Comparison of ENCODE assay signal across 21 mouse cellular contexts in genomic region chr7:68296487-68296886, GRCm38 (mm10). TPM values are rescaled to one million over a fixed set of nuclear protein-coding genes. Genes with fewer than 3 reads are reported as not detected.
"Had no signal": no experiment of that assay in that cellular context is flagged by ENCODE, and none has a peak within 500 bp of the region (broad histone marks: within the 10 kb centered on the region; RNA-seq: fewer than 3 reads in every experiment).

No protein-coding gene starts in this region.

- H3K9me3 ChIP-seq: liver, embryonic 12.5 days; midbrain, embryonic 13.5 days; midbrain, embryonic 15.5 days; neural tube, embryonic 12.5 days had no signal

- ATAC-seq: liver, embryonic 12.5 days; midbrain, embryonic 13.5 days; midbrain, embryonic 15.5 days had no signal

- H3K9ac ChIP-seq: liver, embryonic 12.5 days; liver, embryonic 14.5 days; lung, embryonic 14.5 days; midbrain, embryonic 13.5 days; midbrain, embryonic 15.5 days; neural tube, embryonic 12.5 days had no signal

- H3K4me2 ChIP-seq: liver, embryonic 12.5 days; lung, embryonic 14.5 days; midbrain, embryonic 13.5 days; midbrain, embryonic 15.5 days; neural tube, embryonic 12.5 days had no signal

- DNase-seq: lung, adult 18-20 months; lung, embryonic 14.5 days; lung, postnatal 10 days; lung, postnatal 4 days; right cerebral cortex, postnatal 14 days; thymus, adult 2 months; thymus, postnatal 25 days; thymus, postnatal 4 days had no signal

- H3K27ac ChIP-seq: liver, embryonic 12.5 days; liver, embryonic 14.5 days; midbrain, embryonic 13.5 days; midbrain, embryonic 15.5 days; neural tube, embryonic 12.5 days had no signal

- H3K4me3 ChIP-seq: liver, embryonic 12.5 days; midbrain, embryonic 13.5 days; midbrain, embryonic 15.5 days; neural tube, embryonic 12.5 days had no signal

- H3K27me3 ChIP-seq: liver, embryonic 12.5 days; midbrain, embryonic 13.5 days; midbrain, embryonic 15.5 days; neural tube, embryonic 12.5 days had no signal

- H3K36me3 ChIP-seq: liver, embryonic 12.5 days; midbrain, embryonic 13.5 days; midbrain, embryonic 15.5 days; neural tube, embryonic 12.5 days had no signal

- H3K4me1 ChIP-seq: liver, embryonic 12.5 days; midbrain, embryonic 13.5 days; midbrain, embryonic 15.5 days; neural tube, embryonic 12.5 days had no signal

RNA-seq across cellular contexts. Expression of gene Fam169b, which starts 22.8 kb away (rescaled TPM):
- total RNA-seq: midbrain, postnatal 0 days had no signal
- polyA plus RNA-seq: midbrain, embryonic 13.5 days; midbrain, embryonic 15.5 days; midbrain, postnatal 0 days; neural tube, embryonic 14.5 days had no signal

RNA-seq across cellular contexts. Expression of gene Pgpep1l, which starts 32.5 kb away (rescaled TPM):
- total RNA-seq: midbrain, postnatal 0 days; monocyte, adult 5-6 weeks; neutrophil, adult 5-6 weeks had no signal
- polyA plus RNA-seq: liver, embryonic 12.5 days; liver, embryonic 14.5 days; liver, embryonic 16.5 days; lung, embryonic 14.5 days; lung, embryonic 16.5 days; midbrain, embryonic 13.5 days; midbrain, embryonic 15.5 days; midbrain, postnatal 0 days; neural tube, embryonic 12.5 days; neural tube, embryonic 14.5 days; stomach, embryonic 14.5 days; stomach, embryonic 16.5 days had no signal
